Mouse (Mus musculus) olfactory bulb, adult 2 months (tissue): ENCODE data around the gene Zcchc7.

ENCODE experiments used
- CTCF ChIP-seq: fragments of 200-500 bp; IDR thresholded peaks from 2 replicates; pipeline ENCODE4 v1.5.1; 2012; ENCODE audit warnings: low read depth, mild to moderate bottlenecking, low read length, moderate library complexity; ENCODE audit not compliant: insufficient read depth
- POLR2A ChIP-seq: fragments of 200-500 bp; IDR thresholded peaks from 2 replicates; pipeline ENCODE4 v1.6.1; 2012; ENCODE audit warnings: mild to moderate bottlenecking, low read depth, low read length, moderate library complexity; ENCODE audit not compliant: insufficient read depth

DNA sequence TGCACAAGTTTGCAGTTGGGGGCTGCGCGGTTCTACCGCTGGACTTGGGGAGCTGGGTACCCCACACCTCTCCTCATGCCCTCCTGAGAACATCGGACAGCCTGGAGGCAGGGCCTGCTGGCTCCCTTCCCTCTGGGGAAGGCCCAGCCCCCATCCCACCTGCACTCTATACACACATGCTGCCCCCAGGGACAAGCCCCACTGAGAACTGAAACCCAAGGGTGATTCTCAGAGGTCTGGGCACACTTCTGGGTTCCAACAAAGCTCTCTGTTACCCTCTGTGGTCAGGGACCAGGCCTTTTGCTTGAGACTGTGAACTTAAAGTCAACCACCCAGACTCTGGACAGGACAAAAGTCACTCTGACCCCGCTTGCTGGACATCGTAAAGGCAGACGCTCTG, 214.4 kb downstream of the Zcchc7 start:
- TF ChIP-seq CTCF (no peak), POLR2A (no peak)
